Mouse (Mus musculus): ENCODE results near the gene Barhl1. TPM values are rescaled to one million over a fixed set of nuclear protein-coding genes. Genes with fewer than 3 reads are reported as not detected.

Barhl1 gene
- polyA plus RNA-seq, 2 experiments, result not detected

- Histone ChIP-seq H3K27ac (no peak overlapping the region), H3K9me3 (ENCODE audit: control insufficient read depth, low read length) (no peaks in the 10 kb centered on the region), H3K9ac (replicated peaks) (no peak overlapping the region), H3K4me2 (ENCODE audit: low read depth) (no peak overlapping the region), H3K36me3 (replicated peaks; ENCODE audit: control insufficient read depth, insufficient read depth, low read depth) (no peaks in the 10 kb centered on the region), H3K4me3 (ENCODE audit: insufficient read depth in 1 of 2, low read depth in 2 of 2, low read length in 2 of 2) (no peak overlapping the region), H3K4me1 (replicated peaks; ENCODE audit: control insufficient read depth in 2 of 2, insufficient read depth in 2 of 2, low read length in 1 of 2) (no peaks in the 10 kb centered on the region), H3K27me3 (ENCODE audit: control insufficient read depth, insufficient read depth, low read length) (no peaks in the 10 kb centered on the region)
- TF ChIP-seq CTCF (IDR thresholded peaks at IDR 0.05; ENCODE audit: low read depth) (no peak), EP300 (IDR thresholded peaks at IDR 0.05; ENCODE audit: low read depth) (no peak)
- no peak for DNase-seq (ENCODE audit: low read depth in 3 of 3, low spot score in 3 of 3)
- ATAC-seq (ENCODE audit: insufficient read depth), result no peak
- WGBS (ENCODE audit: insufficient replicate concordance), result 68% methylated on average over 9 of the region's 9 CpGs
Observed at GRCm38 (mm10) chr2:28954595-28954994, 38.1 kb upstream of the Barhl1 start.

- no peak overlapping the region for H3K27ac ChIP-seq
- ATAC-seq (ENCODE audit: insufficient read depth), result no peak
- no peak for DNase-seq (ENCODE audit: low read depth in 3 of 3, low spot score in 3 of 3)
- H3K9me3 ChIP-seq (ENCODE audit: control insufficient read depth, low read length), result no peaks in the 10 kb centered on the region
- H3K9ac ChIP-seq (replicated peaks), result no peak overlapping the region
- 56% methylated on average over 8 of the region's 8 CpGs for WGBS (ENCODE audit: insufficient replicate concordance)
- TF ChIP-seq EP300 (IDR thresholded peaks at IDR 0.05; ENCODE audit: low read depth) (no peak), CTCF (IDR thresholded peaks at IDR 0.05; ENCODE audit: low read depth) (no peak)
- no peak overlapping the region for H3K4me3 ChIP-seq (ENCODE audit: insufficient read depth in 1 of 2, low read depth in 2 of 2, low read length in 2 of 2)
- H3K36me3 ChIP-seq (replicated peaks; ENCODE audit: control insufficient read depth, insufficient read depth, low read depth), result no peaks in the 10 kb centered on the region
- H3K27me3 ChIP-seq (ENCODE audit: control insufficient read depth, insufficient read depth, low read length), result no peaks in the 10 kb centered on the region
- no peak overlapping the region for H3K4me2 ChIP-seq (ENCODE audit: low read depth)
- no peaks in the 10 kb centered on the region for H3K4me1 ChIP-seq (replicated peaks; ENCODE audit: control insufficient read depth in 2 of 2, insufficient read depth in 2 of 2, low read length in 1 of 2)
Observed at GRCm38 (mm10) chr2:28952981-28953380, 36.5 kb upstream of the Barhl1 start.

GRCm38 (mm10) chr2:28946312-28946711, 29.8 kb upstream of the Barhl1 start:
- no peaks in the 10 kb centered on the region for H3K4me1 ChIP-seq (replicated peaks; ENCODE audit: control insufficient read depth in 2 of 2, insufficient read depth in 2 of 2, low read length in 1 of 2)
- ATAC-seq (ENCODE audit: insufficient read depth) (no peak), DNase-seq (ENCODE audit: low read depth in 3 of 3, low spot score in 3 of 3) (no peak)
- 51% methylated on average over 3 of the region's 3 CpGs for WGBS (ENCODE audit: insufficient replicate concordance)
- H3K9ac ChIP-seq (replicated peaks), result no peak overlapping the region
- H3K27ac ChIP-seq, result no peak overlapping the region
- H3K27me3 ChIP-seq (ENCODE audit: control insufficient read depth, insufficient read depth, low read length), result no peaks in the 10 kb centered on the region
- no peak overlapping the region for H3K4me2 ChIP-seq (ENCODE audit: low read depth)
- no peak overlapping the region for H3K4me3 ChIP-seq (ENCODE audit: insufficient read depth in 1 of 2, low read depth in 2 of 2, low read length in 2 of 2)
- no peak for TF ChIP-seq CTCF (IDR thresholded peaks at IDR 0.05; ENCODE audit: low read depth)
- no peaks in the 10 kb centered on the region for H3K36me3 ChIP-seq (replicated peaks; ENCODE audit: control insufficient read depth, insufficient read depth, low read depth)
- H3K9me3 ChIP-seq (ENCODE audit: control insufficient read depth, low read length), result no peaks in the 10 kb centered on the region

- ATAC-seq (ENCODE audit: insufficient read depth) (no peak), DNase-seq (ENCODE audit: low read depth in 3 of 3, low spot score in 3 of 3) (no peak)
- no peak overlapping the region for H3K27ac ChIP-seq
- H3K27me3 ChIP-seq (ENCODE audit: control insufficient read depth, insufficient read depth, low read length), result no peaks in the 10 kb centered on the region
- no peaks in the 10 kb centered on the region for H3K9me3 ChIP-seq (ENCODE audit: control insufficient read depth, low read length)
- no peak for TF ChIP-seq EP300 (IDR thresholded peaks at IDR 0.05; ENCODE audit: low read depth)
- no peak for TF ChIP-seq CTCF (IDR thresholded peaks at IDR 0.05; ENCODE audit: low read depth)
- no peak overlapping the region for H3K9ac ChIP-seq (replicated peaks)
- no peak overlapping the region for H3K4me2 ChIP-seq (ENCODE audit: low read depth)
- no peaks in the 10 kb centered on the region for H3K4me1 ChIP-seq (replicated peaks; ENCODE audit: control insufficient read depth in 2 of 2, insufficient read depth in 2 of 2, low read length in 1 of 2)
- 54% methylated on average over 6 of the region's 6 CpGs for WGBS (ENCODE audit: insufficient replicate concordance)
- no peaks in the 10 kb centered on the region for H3K36me3 ChIP-seq (replicated peaks; ENCODE audit: control insufficient read depth, insufficient read depth, low read depth)
- no peak overlapping the region for H3K4me3 ChIP-seq (ENCODE audit: insufficient read depth in 1 of 2, low read depth in 2 of 2, low read length in 2 of 2)
Observed at GRCm38 (mm10) chr2:28945388-28945787, 28.9 kb upstream of the Barhl1 start.

- Histone ChIP-seq H3K27ac (no peak overlapping the region), H3K9ac (replicated peaks) (no peak overlapping the region), H3K4me2 (ENCODE audit: low read depth) (no peak overlapping the region), H3K27me3 (ENCODE audit: control insufficient read depth, insufficient read depth, low read length) (no peaks in the 10 kb centered on the region), H3K36me3 (replicated peaks; ENCODE audit: control insufficient read depth, insufficient read depth, low read depth) (no peaks in the 10 kb centered on the region), H3K4me3 (ENCODE audit: insufficient read depth in 1 of 2, low read depth in 2 of 2, low read length in 2 of 2) (no peak overlapping the region), H3K4me1 (replicated peaks; ENCODE audit: control insufficient read depth in 2 of 2, insufficient read depth in 2 of 2, low read length in 1 of 2) (no peaks in the 10 kb centered on the region), H3K9me3 (ENCODE audit: control insufficient read depth, low read length) (no peaks in the 10 kb centered on the region)
- TF ChIP-seq CTCF (IDR thresholded peaks at IDR 0.05; ENCODE audit: low read depth) (no peak), EP300 (IDR thresholded peaks at IDR 0.05; ENCODE audit: low read depth) (no peak)
- ATAC-seq (ENCODE audit: insufficient read depth) (no peak), DNase-seq (ENCODE audit: low read depth in 3 of 3, low spot score in 3 of 3) (no peak)
- WGBS (ENCODE audit: insufficient replicate concordance), result 55% methylated on average over 30 of the region's 30 CpGs
Observed at GRCm38 (mm10) chr2:28943666-28944516, 27.4 kb upstream of the Barhl1 start.
